Comparison of ENCODE assay signal across 30 mouse cellular contexts in genomic region chr8:106628291-106628964, GRCm38 (mm10). TPM values are rescaled to one million over a fixed set of nuclear protein-coding genes. Genes with fewer than 3 reads are reported as not detected.
DNase-seq lines count a peak whose midpoint lies in the region; ATAC-seq and TF ChIP-seq lines count a peak whose summit lies in the region.
"Had no signal": no experiment of that assay in that cellular context is flagged by ENCODE, and none has a peak within 500 bp of the region (broad histone marks: within the 10 kb centered on the region; RNA-seq: fewer than 3 reads in every experiment).

No protein-coding gene starts in this region.

- WGBS in lung, embryonic 14.5 days: 69% methylated on average over 11 of the region's 11 CpGs
- WGBS in thymus, adult 2 months: 90% methylated on average over 11 of the region's 11 CpGs

- H3K4me1 ChIP-seq in lung, embryonic 14.5 days (ENCODE audit: insufficient read depth): no peaks in the 10 kb centered on the region; the same call in 1 of the 2 replicates
- H3K4me1 ChIP-seq in thymus, adult 2 months (replicated peaks; ENCODE audit: control insufficient read depth, insufficient read depth, low read length): peaks cover under 1% of the 10 kb centered on the region; the same call in 1 of the 2 replicates

- H3K27me3 ChIP-seq in lung, embryonic 14.5 days (ENCODE audit: insufficient read depth, low read length): no peaks in the 10 kb centered on the region
- no peaks in the 10 kb centered on the region for H3K27me3 ChIP-seq in myocyte (ENCODE audit: control insufficient read depth, insufficient read depth, insufficient read length)
- H3K27me3 ChIP-seq in thymus, adult 2 months (ENCODE audit: control insufficient read depth, insufficient read depth, low read length): no peaks in the 10 kb centered on the region
- H3K27me3 ChIP-seq: embryonic facial prominence, embryonic 12.5 days; embryonic facial prominence, embryonic 15.5 days; Patski had no signal

- H3K27ac ChIP-seq in lung, embryonic 14.5 days (ENCODE audit: low read depth): peak overlapping the region; percentile 38; the same call in 1 of the 2 replicates
- no peak overlapping the region for H3K27ac ChIP-seq in thymus, adult 2 months (ENCODE audit: control insufficient read depth, insufficient read depth, low read length)
- H3K27ac ChIP-seq: embryonic facial prominence, embryonic 12.5 days; embryonic facial prominence, embryonic 15.5 days; gastrocnemius, adult 2 months; heart, embryonic 15.5 days; hindbrain, embryonic 10.5 days; hindbrain, embryonic 13.5 days had no signal

- no peak for TF ChIP-seq CTCF in lung, embryonic 14.5 days (IDR thresholded peaks at IDR 0.05; ENCODE audit: low read depth)
- TF ChIP-seq CTCF in thymus, adult 2 months (IDR thresholded peaks at IDR 0.05; ENCODE audit: borderline replicate concordance, control insufficient read depth, extremely low read depth, insufficient read depth, low read length, poor library complexity): no peak

- peak; percentile 55 for DNase-seq in kidney, adult 11 months
- DNase-seq in kidney, adult 18-20 months: no peak
- no peak for DNase-seq in lung, embryonic 14.5 days
- no peak for DNase-seq in lung, adult 18-20 months
- DNase-seq in ES-CJ7 (ENCODE audit: low read depth, low spot score): peak; percentile 65
- DNase-seq in thymus, adult 2 months: no peak
- DNase-seq in right cerebral cortex, postnatal 10 days (ENCODE audit: low spot score in 2 of 2): no peak
- DNase-seq: adrenal gland, adult 2 months; adrenal gland, postnatal 14 days; cerebellum, adult 11 months; cerebellum, adult 2 months; cerebellum, adult 9-11 months; cerebellum, postnatal 25 days; forebrain, postnatal 0 days; gastrocnemius, adult 2 months; gastrocnemius, postnatal 14 days; heart, adult 18-20 months; heart, postnatal 10 days; heart, postnatal 36 days had no signal

- no peak for TF ChIP-seq POLR2A in myocyte (IDR thresholded peaks at IDR 0.05; ENCODE audit: insufficient read length, low read depth)
- TF ChIP-seq POLR2A in thymus, adult 2 months (IDR thresholded peaks at IDR 0.05; ENCODE audit: control insufficient read depth, extremely low read depth, insufficient read depth, low read length, poor library complexity): no peak

- H3K9ac ChIP-seq in lung, embryonic 14.5 days: no peak overlapping the region
- H3K9ac ChIP-seq: embryonic facial prominence, embryonic 12.5 days; embryonic facial prominence, embryonic 15.5 days; forebrain, postnatal 0 days; heart, embryonic 12.5 days; heart, embryonic 15.5 days; hindbrain, embryonic 13.5 days had no signal

- H3K79me2 ChIP-seq in myocyte (ENCODE audit: control insufficient read depth, insufficient read depth): no peaks in the 10 kb centered on the region

- H3K9me3 ChIP-seq in lung, embryonic 14.5 days (ENCODE audit: low read depth, low read length): no peaks in the 10 kb centered on the region
- H3K9me3 ChIP-seq: embryonic facial prominence, embryonic 12.5 days; embryonic facial prominence, embryonic 15.5 days; G1E; heart, embryonic 12.5 days; heart, embryonic 15.5 days; hindbrain, embryonic 10.5 days had no signal

- ATAC-seq in lung, embryonic 14.5 days (ENCODE audit: insufficient read depth): no peak
- ATAC-seq: forebrain, embryonic 14.5 days; forebrain, postnatal 0 days; hindbrain, embryonic 16.5 days; Patski had no signal

- H3K4me3 ChIP-seq in lung, embryonic 14.5 days (ENCODE audit: low read depth, low read length): no peak overlapping the region
- no peak overlapping the region for H3K4me3 ChIP-seq in myocyte
- no peak overlapping the region for H3K4me3 ChIP-seq in thymus, adult 2 months (ENCODE audit: control insufficient read depth, insufficient read depth, low read length)
- H3K4me3 ChIP-seq: embryonic facial prominence, embryonic 12.5 days; embryonic facial prominence, embryonic 15.5 days; gastrocnemius, adult 2 months; heart, embryonic 12.5 days; heart, embryonic 15.5 days; hindbrain, embryonic 10.5 days; hindbrain, embryonic 13.5 days had no signal

- H3K4me2 ChIP-seq in lung, embryonic 14.5 days: no peak overlapping the region
- H3K4me2 ChIP-seq in myocyte (ENCODE audit: low read depth): no peak overlapping the region
- H3K4me2 ChIP-seq: embryonic facial prominence, embryonic 12.5 days; embryonic facial prominence, embryonic 15.5 days; heart, embryonic 12.5 days; heart, embryonic 15.5 days; hindbrain, embryonic 13.5 days had no signal

- no peak overlapping the region for H3ac ChIP-seq in myocyte (ENCODE audit: control insufficient read depth, insufficient read length)

- H3K36me3 ChIP-seq in lung, embryonic 14.5 days (ENCODE audit: insufficient read depth): no peaks in the 10 kb centered on the region
- no peaks in the 10 kb centered on the region for H3K36me3 ChIP-seq in myocyte (ENCODE audit: control insufficient read depth, insufficient read depth)
- H3K36me3 ChIP-seq in thymus, adult 2 months (ENCODE audit: control insufficient read depth, insufficient read depth, low read length): no peaks in the 10 kb centered on the region
- H3K36me3 ChIP-seq: embryonic facial prominence, embryonic 12.5 days; embryonic facial prominence, embryonic 15.5 days; G1E; heart, embryonic 12.5 days; heart, embryonic 15.5 days; hindbrain, embryonic 10.5 days; hindbrain, embryonic 13.5 days had no signal

TF ChIP-seq in myocyte, 11 proteins besides CTCF, POLR2A, EP300 and RAD21:
- TF ChIP-seq REST (IDR thresholded peaks at IDR 0.05; ENCODE audit: insufficient read depth, insufficient read length) (no peak), MYOD1 (IDR thresholded peaks at IDR 0.05; ENCODE audit: control insufficient read depth in 1 of 3, insufficient read length in 2 of 3, low read depth in 2 of 3) (peak in 1 of 3 experiments; percentile 44), MYOG (IDR thresholded peaks at IDR 0.05; ENCODE audit: control insufficient read depth in 1 of 3, insufficient read depth in 1 of 3, insufficient read length in 2 of 3, low read depth in 2 of 3) (peak in 2 of 3 experiments; percentile 56 to 73), TCF3 (IDR thresholded peaks at IDR 0.05; ENCODE audit: insufficient read length, low read depth) (no peak), POLR2AphosphoS2 (IDR thresholded peaks at IDR 0.05; ENCODE audit: insufficient read length, low read depth) (no peak)

RNA-seq across cellular contexts. Expression of gene Cdh1, which starts 25.3 kb away (rescaled TPM):
- polyA plus RNA-seq in lung, embryonic 14.5 days (2014; fragmentation: Nextera tagmentation; extraction: Ambion mirVana): 85.3 and 89.8 TPM in 2 replicates
- polyA plus RNA-seq in myocyte (2012; fragmentation: generic; extraction: Trizol): 0.11 TPM
- polyA plus RNA-seq in thymus, adult 2 months (2012; rRNA removed): 23.5 TPM in 2 replicates
- polyA plus RNA-seq: G1E had no signal

RNA-seq across cellular contexts. Expression of gene Tango6, which starts 54.4 kb away (rescaled TPM):
- polyA plus RNA-seq in lung, embryonic 14.5 days (2014; fragmentation: Nextera tagmentation; extraction: Ambion mirVana): 11.6 and 12.6 TPM in 2 replicates
- polyA plus RNA-seq in myocyte (2012; fragmentation: generic; extraction: Trizol): 6.9 TPM
- polyA plus RNA-seq in thymus, adult 2 months (2012; rRNA removed): 6.4 and 6.9 TPM in 2 replicates

RNA-seq across cellular contexts. Expression of gene Gm10073, which starts 55.2 kb away (rescaled TPM):
- 10.1 and 11.4 TPM in 2 replicates for polyA plus RNA-seq in lung, embryonic 14.5 days (2014; fragmentation: Nextera tagmentation; extraction: Ambion mirVana)
- polyA plus RNA-seq in myocyte (2012; fragmentation: generic; extraction: Trizol): 99.0 TPM
- 69.5 and 76.2 TPM in 2 replicates for polyA plus RNA-seq in thymus, adult 2 months (2012; rRNA removed)

Comparison
In these comparisons a context has a peak if more than half of its experiments do, and no peak if none do; other contexts are left out.
1. DNase-seq: peak in kidney, adult 11 months (single experiment) and ES-CJ7 (single experiment); none in kidney, adult 18-20 months (single experiment), lung, embryonic 14.5 days (single experiment), lung, adult 18-20 months (0 of 2), thymus, adult 2 months (single experiment) and right cerebral cortex, postnatal 10 days (0 of 2).
2. RNA of gene Cdh1, which starts 25.3 kb away (polyA plus RNA-seq): 85.3 to 89.8 TPM in lung, embryonic 14.5 days and 23.5 TPM in thymus, adult 2 months; 0.11 TPM in myocyte (single experiment); every median in the first group is over 10 times any median in the second.